Mouse (Mus musculus): ENCODE results near the gene Zc3hav1l. TPM values are rescaled to one million over a fixed set of nuclear protein-coding genes. Genes with fewer than 3 reads are reported as not detected.

Gene Zc3hav1l
- 1 to 10 TPM; 3.1 to 3.5 TPM for total RNA-seq (2021)
- long read RNA-seq, experiment 1, full-length matches to known transcripts: 6 of 6 reads
- long read RNA-seq, experiment 1, partial matches to known transcripts: 0 of 6 reads
- long read RNA-seq, experiment 1, other reads (novel, unspliced or antisense): 0 of 6 reads
- long read RNA-seq, experiment 2, full-length matches to known transcripts: 3 of 4 reads
- long read RNA-seq, experiment 2, partial matches to known transcripts: 1 of 4 reads
- long read RNA-seq, experiment 2, other reads (novel, unspliced or antisense): 0 of 4 reads

DNA sequence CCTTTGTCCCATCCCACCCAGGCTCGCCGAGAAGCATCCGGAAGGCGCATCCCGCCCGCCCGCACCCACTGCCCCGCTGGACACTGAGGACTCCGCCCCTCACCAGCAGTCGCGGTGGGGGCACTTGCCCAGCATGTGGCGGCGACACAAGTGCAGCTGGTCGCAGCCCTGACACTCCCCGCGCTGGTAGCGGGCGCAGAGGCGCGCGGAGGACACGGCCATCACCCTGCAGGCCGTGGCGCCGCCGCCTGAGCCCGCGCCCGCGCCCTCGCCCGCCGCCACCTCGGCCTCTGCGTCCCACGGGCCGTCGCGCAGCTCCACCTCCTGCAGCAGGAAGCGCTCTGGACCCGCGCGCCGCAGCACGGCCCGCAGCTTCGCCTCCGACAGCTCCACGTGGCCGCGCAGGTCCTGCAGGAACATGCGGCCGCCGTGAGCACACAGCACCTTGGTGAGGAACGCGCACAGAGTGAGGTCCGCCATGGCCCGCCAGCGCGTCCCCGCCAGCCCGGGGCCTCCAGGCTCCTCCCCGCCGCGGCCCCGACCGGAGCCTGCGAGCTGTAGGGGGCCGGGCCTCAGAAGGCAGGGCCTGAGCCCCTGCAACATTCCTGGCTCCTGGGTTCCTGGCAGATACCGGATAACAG lies at the start of gene Zc3hav1l:
Gene Zc3hav1l, minus strand, starts transcription at position 499 of the 641 bp plus-strand sequence.
- peak; percentile 49 to 64 for DNase-seq (ENCODE audit: low spot score in 2 of 2)

GRCm38 (mm10) chr6:38347875-38348274 lies 48.8 kb upstream of the Zc3hav1l start:
- DNase-seq (ENCODE audit: low spot score in 2 of 2): no peak

GRCm38 (mm10) chr6:38345796-38346195 lies 46.7 kb upstream of the Zc3hav1l start:
- DNase-seq (ENCODE audit: low spot score in 2 of 2): no peak

DNA sequence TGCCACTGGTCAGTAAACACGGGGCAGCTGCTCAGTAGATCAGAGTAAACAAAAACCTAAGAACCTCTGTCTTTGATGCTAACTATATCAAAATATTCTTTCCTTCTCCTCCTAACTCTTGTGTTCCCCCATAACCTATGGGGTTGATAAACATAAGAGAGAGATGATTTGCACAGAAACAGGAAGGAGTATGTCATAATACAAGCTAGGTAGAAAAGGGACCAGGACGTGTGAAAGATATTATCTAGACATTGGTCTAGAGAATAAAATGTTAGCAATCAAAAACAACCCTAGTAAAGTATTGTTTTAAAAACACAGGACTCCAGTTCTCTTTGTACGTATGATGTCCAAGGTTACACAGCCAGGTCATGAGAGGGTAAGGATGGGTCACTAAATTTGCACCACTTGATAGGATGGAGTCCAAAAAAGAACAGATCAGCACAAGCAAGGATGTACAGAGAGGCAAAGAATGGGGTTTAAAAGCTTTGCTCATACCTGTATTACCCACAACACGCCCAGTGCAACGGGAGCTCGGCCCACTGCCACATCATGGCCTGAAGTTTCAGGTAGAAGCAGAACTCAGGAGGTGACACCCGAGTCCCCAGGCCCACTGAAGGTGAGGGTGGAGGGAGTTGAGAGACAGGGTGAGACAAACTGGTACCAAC lies 45.1 kb upstream of the Zc3hav1l start:
- no peak for DNase-seq (ENCODE audit: low spot score in 2 of 2)

- DNase-seq (ENCODE audit: low spot score in 2 of 2): no peak
Observed at GRCm38 (mm10) chr6:38343581-38343980, 44.5 kb upstream of the Zc3hav1l start.

DNA sequence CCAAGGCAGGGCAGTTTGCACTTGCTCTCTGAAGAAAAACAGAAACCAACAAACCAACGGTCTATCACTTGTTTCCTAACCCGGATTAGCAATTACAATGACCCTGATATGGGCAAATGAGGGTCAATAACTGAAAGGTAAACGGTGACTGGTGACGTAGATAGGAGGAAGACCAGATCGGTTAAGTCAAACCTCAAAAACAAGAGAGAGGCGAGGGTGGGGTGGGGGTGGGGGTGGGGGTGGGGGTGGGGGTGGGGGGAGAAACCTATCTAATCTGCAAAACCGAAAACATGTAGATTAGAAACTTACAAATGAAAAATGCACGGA lies 43.6 kb upstream of the Zc3hav1l start:
- DNase-seq (ENCODE audit: low spot score in 2 of 2): no peak

DNA sequence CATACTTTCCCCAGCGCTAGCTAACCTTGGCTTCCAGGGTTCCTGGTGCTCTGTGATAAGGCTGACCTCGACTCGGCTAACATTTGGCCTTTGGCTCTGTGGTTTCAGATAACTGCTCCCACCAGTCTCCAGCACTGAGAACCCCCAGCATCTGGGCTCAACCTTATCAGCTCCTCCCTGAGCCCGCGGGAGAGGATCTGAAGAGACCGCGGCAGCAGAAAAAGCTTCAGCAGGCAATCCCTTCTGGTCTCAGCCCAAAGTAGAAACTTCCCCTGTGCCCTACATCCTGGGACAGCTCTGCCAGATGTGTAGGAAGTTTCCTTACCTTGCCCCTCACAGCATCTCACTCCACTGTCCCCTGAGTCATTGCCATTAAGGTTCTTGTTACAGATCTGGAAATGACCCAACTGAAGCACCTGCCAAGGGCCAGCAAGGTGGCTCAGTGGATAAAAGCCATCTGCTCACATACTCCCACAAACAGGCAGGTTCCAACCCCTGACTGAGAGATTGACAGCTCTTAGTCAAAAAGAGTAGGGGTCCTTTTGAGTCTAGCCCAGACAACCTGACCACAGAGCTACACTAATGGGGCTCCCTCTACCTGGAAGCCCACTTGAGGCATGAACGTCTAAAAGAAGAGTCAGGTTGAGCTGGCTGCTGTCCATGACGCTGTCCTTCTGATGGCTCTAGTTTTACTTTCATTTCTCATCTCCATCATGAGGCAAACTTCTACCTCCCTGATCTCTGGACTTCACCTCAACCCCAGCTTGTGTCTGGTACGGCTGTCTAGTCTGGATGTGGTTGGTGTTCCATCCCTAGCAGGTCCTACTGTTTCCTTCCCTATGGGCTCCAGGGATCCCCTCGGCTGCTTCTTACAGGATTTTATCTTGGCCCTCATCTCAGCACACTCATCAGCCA lies 42.9 kb upstream of the Zc3hav1l start:
- no peak for DNase-seq (ENCODE audit: low spot score in 2 of 2)

DNA sequence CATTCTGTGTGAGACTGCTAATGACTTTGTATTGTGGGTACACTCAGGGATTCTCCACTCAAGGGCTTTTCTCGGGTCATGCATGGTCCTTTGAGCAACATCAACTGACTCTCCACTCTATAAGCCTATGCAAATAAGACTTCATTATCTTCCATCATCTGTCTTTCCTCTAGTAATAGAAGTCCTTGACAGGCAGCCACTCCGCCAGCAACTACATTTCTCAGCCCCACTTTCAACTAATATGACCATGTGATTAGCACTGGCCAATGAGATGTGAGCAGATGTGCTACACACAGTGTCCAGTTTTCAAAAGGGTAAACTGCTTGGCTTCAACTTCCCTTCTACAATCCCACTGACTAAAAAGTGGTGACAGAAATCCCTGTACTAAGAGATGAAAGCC lies 40.0 kb upstream of the Zc3hav1l start:
- no peak for DNase-seq (ENCODE audit: low spot score in 2 of 2)

GRCm38 (mm10) chr6:38337951-38338350 lies 38.9 kb upstream of the Zc3hav1l start:
- DNase-seq (ENCODE audit: low spot score in 2 of 2): no peak

DNA sequence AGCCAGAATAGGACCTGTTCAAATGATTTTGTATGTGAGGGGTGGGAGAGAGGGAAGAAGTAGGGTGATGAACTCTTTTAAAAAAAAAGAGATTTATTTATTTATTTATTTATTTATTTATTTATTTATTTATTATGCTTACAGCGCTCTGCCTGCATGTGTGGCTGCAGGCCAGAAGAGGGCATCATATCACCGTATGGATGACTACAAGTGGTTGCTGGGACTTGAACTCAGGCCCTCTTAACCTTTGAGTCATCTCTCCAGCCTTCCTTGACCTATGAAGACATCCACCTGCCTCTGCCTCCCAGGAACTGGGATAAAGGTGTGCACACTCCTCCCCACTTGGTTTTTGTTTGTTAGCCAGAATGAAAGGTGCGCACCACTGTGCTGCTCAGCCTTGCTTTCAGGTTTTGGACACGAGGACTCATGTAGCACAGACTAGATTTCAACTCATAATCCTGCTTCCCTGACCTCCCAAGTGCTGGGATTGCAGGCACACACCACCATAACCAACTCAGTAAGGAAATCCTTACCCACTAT lies 38.2 kb upstream of the Zc3hav1l start:
- DNase-seq (ENCODE audit: low spot score in 2 of 2): no peak

GRCm38 (mm10) chr6:38335264-38335663 lies 36.2 kb upstream of the Zc3hav1l start:
- no peak for DNase-seq (ENCODE audit: low spot score in 2 of 2)

DNA sequence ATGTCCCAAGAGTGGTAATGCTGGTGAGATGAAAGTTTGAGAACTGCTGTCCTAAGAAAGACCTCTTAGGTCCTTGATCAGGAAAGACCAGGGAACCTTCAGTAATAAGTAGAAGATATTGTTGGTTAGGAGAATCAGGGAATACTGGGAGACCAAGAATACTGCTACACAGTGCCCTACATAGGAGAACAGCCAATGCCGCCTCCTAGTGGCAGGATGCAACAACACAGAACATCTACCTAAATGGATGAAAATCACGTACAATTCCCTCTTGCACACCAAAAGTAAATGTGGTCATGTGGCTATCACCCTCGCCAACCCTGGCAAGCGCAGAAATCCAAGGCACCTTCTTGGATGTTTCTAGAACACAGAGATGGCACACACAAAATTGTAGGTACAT lies 27.5 kb upstream of the Zc3hav1l start:
- peak; percentile 22 to 47 for DNase-seq (ENCODE audit: low spot score in 2 of 2)

DNA sequence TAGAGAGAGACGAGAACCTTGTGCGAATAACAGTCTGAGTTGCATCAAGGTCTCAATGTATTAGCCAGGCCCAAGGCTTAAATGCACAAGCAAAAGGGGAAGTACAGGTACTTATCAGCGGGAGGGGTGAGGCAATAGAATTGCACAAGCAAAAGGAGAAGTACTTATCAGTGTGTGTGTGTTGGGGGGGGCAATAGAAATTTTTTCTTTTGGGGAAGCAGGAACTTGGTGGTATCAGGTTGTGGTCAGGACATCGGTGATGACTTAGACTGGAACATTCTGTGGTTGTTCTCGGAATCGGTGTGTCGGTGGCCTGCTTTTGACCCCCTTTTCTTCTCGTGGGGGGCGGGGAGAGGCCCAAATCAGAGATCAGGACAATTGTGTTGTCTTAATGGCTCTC lies 21.6 kb upstream of the Zc3hav1l start:
- no peak for DNase-seq (ENCODE audit: low spot score in 2 of 2)

GRCm38 (mm10) chr6:38316050-38316449 lies 17.0 kb upstream of the Zc3hav1l start:
- DNase-seq (ENCODE audit: low spot score in 2 of 2): no peak

DNA sequence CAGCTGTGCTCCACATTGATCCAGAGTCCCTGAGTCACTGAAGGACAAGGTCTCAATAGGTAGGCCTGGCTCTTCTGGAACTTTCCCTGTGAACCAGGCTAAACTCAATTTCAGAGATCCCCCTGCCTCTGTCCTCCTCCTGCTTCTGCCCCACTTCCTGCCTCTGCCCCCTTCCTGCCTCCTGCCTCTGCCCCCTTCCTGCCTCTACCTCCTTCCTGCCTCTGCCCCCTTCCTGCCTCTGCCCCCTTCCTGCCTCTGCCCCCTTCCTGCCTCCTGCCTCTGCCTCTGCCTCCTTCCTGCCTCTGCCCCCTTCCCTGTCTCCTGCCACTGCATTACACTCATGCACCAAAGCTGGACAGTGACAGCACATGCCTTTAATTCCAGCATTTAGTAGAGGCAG lies 10.7 kb upstream of the Zc3hav1l start:
- no peak for DNase-seq (ENCODE audit: low spot score in 2 of 2)

DNA sequence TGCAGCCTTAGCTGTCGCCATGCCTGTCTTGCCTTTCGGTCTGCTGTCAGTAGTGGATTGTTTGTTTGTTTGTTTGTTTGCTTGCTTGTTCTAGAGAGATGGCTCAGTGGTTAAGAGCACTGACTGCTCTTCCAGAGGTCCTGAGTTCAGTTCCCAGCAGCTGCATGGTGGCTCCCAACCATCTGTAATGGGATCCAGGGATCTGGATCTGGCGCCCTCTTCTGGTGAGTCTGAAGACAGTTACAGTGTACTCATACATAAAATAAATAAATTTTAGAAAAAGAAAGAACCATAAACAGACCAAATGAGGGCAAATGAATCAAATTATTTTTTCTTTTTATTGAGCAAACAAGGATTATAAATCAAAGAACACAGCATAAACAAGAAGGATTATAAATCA lies 5.9 kb upstream of the Zc3hav1l start:
- DNase-seq (ENCODE audit: low spot score in 2 of 2): no peak

DNA sequence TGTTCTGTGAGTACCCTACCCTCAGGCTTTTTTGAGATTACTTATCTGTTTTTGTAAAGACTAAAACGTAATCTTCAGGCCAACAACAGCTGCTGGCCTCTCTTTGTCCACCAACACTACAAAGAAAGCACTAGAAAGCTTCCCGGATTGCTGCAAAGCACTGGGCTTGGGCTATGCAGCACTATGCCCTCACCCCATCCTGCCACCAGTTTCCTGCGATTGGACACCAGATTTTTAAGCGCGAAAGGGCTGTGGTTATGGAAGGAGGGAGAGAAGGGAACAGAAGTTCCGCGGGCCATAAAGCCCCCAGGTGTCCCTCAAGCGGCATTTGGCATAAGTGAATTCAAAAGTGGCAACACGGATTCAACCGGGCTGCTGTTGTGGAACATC lies 818 bp downstream of the Zc3hav1l start:
- DNase-seq (ENCODE audit: low spot score in 2 of 2): peak in 1 of 2 experiments; percentile 9

DNA sequence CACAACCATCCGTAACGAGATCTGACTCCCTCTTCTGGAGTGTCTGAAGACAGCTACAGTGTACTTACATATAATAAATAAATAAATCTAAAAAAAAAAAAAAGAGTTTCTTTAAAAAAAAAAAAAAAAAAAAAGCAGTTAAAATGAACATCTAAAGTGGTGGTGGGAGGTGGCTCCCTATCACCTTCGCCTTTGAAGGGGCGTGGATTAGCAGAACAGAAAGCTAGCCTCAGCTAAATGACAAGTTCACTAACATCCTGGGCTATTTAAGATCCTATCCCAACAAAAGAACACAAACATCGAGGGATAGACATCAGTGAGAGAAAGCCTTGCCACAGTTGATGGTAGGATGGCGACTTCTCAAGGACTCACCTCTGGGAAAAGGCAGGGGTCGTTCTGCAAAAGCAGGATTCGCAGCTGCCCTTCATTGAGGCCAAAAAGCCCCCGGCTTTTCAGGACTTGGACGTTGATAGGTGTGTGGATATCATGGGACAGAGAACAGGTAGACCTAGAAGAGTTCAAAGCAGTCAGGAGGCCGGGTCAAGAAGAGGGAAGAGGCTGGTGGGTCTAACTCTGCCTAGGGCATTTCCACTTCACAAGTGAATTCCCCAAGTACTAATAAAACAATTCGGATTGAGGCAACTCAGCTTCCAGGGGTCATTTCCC lies 1.3 kb downstream of the Zc3hav1l start:
- DNase-seq (ENCODE audit: low spot score in 2 of 2): no peak

DNA sequence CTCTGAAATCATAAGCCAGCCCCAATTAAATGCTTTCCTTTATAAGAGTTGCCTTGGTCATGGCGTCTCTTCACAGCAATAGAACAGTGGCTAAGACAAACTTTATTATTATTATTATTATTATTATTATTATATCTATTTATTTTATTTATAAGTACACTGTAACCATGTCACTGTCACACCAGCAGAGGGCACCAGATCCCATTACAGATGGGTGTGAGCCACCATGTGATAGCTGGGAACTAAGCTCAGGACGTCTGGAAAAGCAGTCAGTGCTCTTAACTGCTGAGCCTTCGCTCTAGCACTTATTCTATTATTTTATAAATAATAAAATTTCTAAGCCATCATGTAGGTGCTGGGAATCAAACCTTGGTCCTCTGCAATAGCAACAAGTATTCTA lies 5.4 kb downstream of the Zc3hav1l start:
- no peak for DNase-seq (ENCODE audit: low spot score in 2 of 2)

GRCm38 (mm10) chr6:38292871-38293646 lies 6.0 kb downstream of the Zc3hav1l start:
- DNase-seq (ENCODE audit: low spot score in 2 of 2): no peak

Measured in layer of hippocampus, postnatal 14 days (tissue).